Mouse (Mus musculus): Measurements from ENCODE around the gene Pink1. TPM values are rescaled to one million over a fixed set of nuclear protein-coding genes. Genes with fewer than 3 reads are reported as not detected.

Pink1 gene
- total RNA-seq, 1 experiment: 13.4 TPM

GRCm38 (mm10) chr4:138323753-138324152, 2.4 kb downstream of the Pink1 start:
- DNase-seq (ENCODE audit: low read depth, low spot score): no peak
- no peaks in the 10 kb centered on the region; the same call in 1 of the 2 replicates for H3K36me3 ChIP-seq (ENCODE audit: control insufficient read depth, insufficient read depth, low read length, poor library complexity, severe bottlenecking)
- H3K9ac ChIP-seq (ENCODE audit: insufficient read depth, low read depth, low read length, poor library complexity, severe bottlenecking): no peak overlapping the region
- no peak overlapping the region for H3K4me3 ChIP-seq (ENCODE audit: insufficient read depth in 1 of 2, low read depth in 1 of 2, low read length in 2 of 2, poor library complexity in 1 of 2, severe bottlenecking in 1 of 2)
- in situ Hi-C loops (cut with MboI; ENCODE audit: low sequenced_read_pairs in 2 of 2, unreplicated experiment in 2 of 2): loop anchor here in 1 of 2 experiments (10.0 kb wide), 1 partner anchor 101 kb away; no protein-coding TSS in a partner anchor
- H3K27ac ChIP-seq (ENCODE audit: insufficient read depth, low read depth, low read length, poor library complexity, severe bottlenecking): no peak overlapping the region
- peaks cover 2 to 10% of the 10 kb centered on the region in 2 experiments for H3K4me1 ChIP-seq (ENCODE audit: control insufficient read depth in 2 of 2, insufficient read depth in 2 of 2, low read length in 2 of 2, poor library complexity in 1 of 2)
- H3K9me3 ChIP-seq (ENCODE audit: control insufficient read depth, insufficient read depth, low read depth, low read length): no peaks in the 10 kb centered on the region
- TF ChIP-seq ZNF384 (IDR thresholded peaks at IDR 0.05; ENCODE audit: low read depth, low read length): no peak
- TF ChIP-seq CHD2 (IDR thresholded peaks at IDR 0.05; ENCODE audit: low read depth, low read length): no peak
- no peak for TF ChIP-seq ZC3H11A (IDR thresholded peaks at IDR 0.05; ENCODE audit: borderline replicate concordance, low read depth, low read length)
- TF ChIP-seq MAFK (IDR thresholded peaks at IDR 0.05; ENCODE audit: insufficient read depth, low read depth, low read length): no peak
- TF ChIP-seq HCFC1 (IDR thresholded peaks at IDR 0.05; ENCODE audit: borderline replicate concordance, insufficient read depth, low read length): no peak

- TF ChIP-seq MAFK (IDR thresholded peaks at IDR 0.05; ENCODE audit: insufficient read depth, low read depth, low read length) (no peak), ZC3H11A (IDR thresholded peaks at IDR 0.05; ENCODE audit: borderline replicate concordance, low read depth, low read length) (no peak), HCFC1 (IDR thresholded peaks at IDR 0.05; ENCODE audit: borderline replicate concordance, insufficient read depth, low read length) (no peak), ZNF384 (IDR thresholded peaks at IDR 0.05; ENCODE audit: low read depth, low read length) (no peak), CHD2 (IDR thresholded peaks at IDR 0.05; ENCODE audit: low read depth, low read length) (no peak)
- no peak overlapping the region for H3K27ac ChIP-seq (ENCODE audit: insufficient read depth, low read depth, low read length, poor library complexity, severe bottlenecking)
- H3K36me3 ChIP-seq (ENCODE audit: control insufficient read depth, insufficient read depth, low read length, poor library complexity, severe bottlenecking): no peaks in the 10 kb centered on the region
- DNase-seq (ENCODE audit: low read depth, low spot score): no peak
- no peak overlapping the region for H3K4me3 ChIP-seq (ENCODE audit: insufficient read depth in 1 of 2, low read depth in 1 of 2, low read length in 2 of 2, poor library complexity in 1 of 2, severe bottlenecking in 1 of 2)
- in situ Hi-C loops (cut with MboI; ENCODE audit: low sequenced_read_pairs in 2 of 2, unreplicated experiment in 2 of 2): loop anchor here in 1 of 2 experiments (10.0 kb wide), 1 partner anchor 102 kb away; no protein-coding TSS in a partner anchor
- no peaks in the 10 kb centered on the region for H3K9me3 ChIP-seq (ENCODE audit: control insufficient read depth, insufficient read depth, low read depth, low read length)
- H3K4me1 ChIP-seq (ENCODE audit: control insufficient read depth in 2 of 2, insufficient read depth in 2 of 2, low read length in 2 of 2, poor library complexity in 1 of 2): peaks cover 2 to 10% of the 10 kb centered on the region in 2 experiments
- H3K9ac ChIP-seq (ENCODE audit: insufficient read depth, low read depth, low read length, poor library complexity, severe bottlenecking): no peak overlapping the region
These were observed 3.4 kb downstream of the Pink1 start for GRCm38 (mm10) chr4:138322692-138323091.

GRCm38 (mm10) chr4:138321488-138321887, 4.6 kb downstream of the Pink1 start:
- Histone ChIP-seq H3K9ac (ENCODE audit: insufficient read depth, low read depth, low read length, poor library complexity, severe bottlenecking) (no peak overlapping the region), H3K9me3 (ENCODE audit: control insufficient read depth, insufficient read depth, low read depth, low read length) (no peaks in the 10 kb centered on the region), H3K4me1 (ENCODE audit: control insufficient read depth in 2 of 2, insufficient read depth in 2 of 2, low read length in 2 of 2, poor library complexity in 1 of 2) (peaks cover 2 to 10% of the 10 kb centered on the region in 2 experiments), H3K4me3 (ENCODE audit: insufficient read depth in 1 of 2, low read depth in 1 of 2, low read length in 2 of 2, poor library complexity in 1 of 2, severe bottlenecking in 1 of 2) (no peak overlapping the region), H3K36me3 (ENCODE audit: control insufficient read depth, insufficient read depth, low read length, poor library complexity, severe bottlenecking) (no peaks in the 10 kb centered on the region), H3K27ac (ENCODE audit: insufficient read depth, low read depth, low read length, poor library complexity, severe bottlenecking) (no peak overlapping the region)
- TF ChIP-seq HCFC1 (IDR thresholded peaks at IDR 0.05; ENCODE audit: borderline replicate concordance, insufficient read depth, low read length) (no peak), ZC3H11A (IDR thresholded peaks at IDR 0.05; ENCODE audit: borderline replicate concordance, low read depth, low read length) (no peak), MAFK (IDR thresholded peaks at IDR 0.05; ENCODE audit: insufficient read depth, low read depth, low read length) (no peak), ZNF384 (IDR thresholded peaks at IDR 0.05; ENCODE audit: low read depth, low read length) (no peak), CHD2 (IDR thresholded peaks at IDR 0.05; ENCODE audit: low read depth, low read length) (no peak)
- DNase-seq (ENCODE audit: low read depth, low spot score): no peak
- in situ Hi-C loops (cut with MboI; ENCODE audit: low sequenced_read_pairs in 2 of 2, unreplicated experiment in 2 of 2): loop anchor here in 1 of 2 experiments (10.0 kb wide), 1 partner anchor 103 kb away; no protein-coding TSS in a partner anchor

GRCm38 (mm10) chr4:138320711-138321110, 5.4 kb downstream of the Pink1 start:
- H3K9ac ChIP-seq (ENCODE audit: insufficient read depth, low read depth, low read length, poor library complexity, severe bottlenecking): no peak overlapping the region
- TF ChIP-seq MAFK (IDR thresholded peaks at IDR 0.05; ENCODE audit: insufficient read depth, low read depth, low read length) (no peak), ZNF384 (IDR thresholded peaks at IDR 0.05; ENCODE audit: low read depth, low read length) (no peak), ZC3H11A (IDR thresholded peaks at IDR 0.05; ENCODE audit: borderline replicate concordance, low read depth, low read length) (no peak), CHD2 (IDR thresholded peaks at IDR 0.05; ENCODE audit: low read depth, low read length) (no peak), HCFC1 (IDR thresholded peaks at IDR 0.05; ENCODE audit: borderline replicate concordance, insufficient read depth, low read length) (no peak)
- in situ Hi-C loops (cut with MboI; ENCODE audit: low sequenced_read_pairs in 2 of 2, unreplicated experiment in 2 of 2): loop anchor here in 1 of 2 experiments (10.0 kb wide), 1 partner anchor 104 kb away; no protein-coding TSS in a partner anchor
- H3K27ac ChIP-seq (ENCODE audit: insufficient read depth, low read depth, low read length, poor library complexity, severe bottlenecking): no peak overlapping the region
- H3K4me1 ChIP-seq (ENCODE audit: control insufficient read depth in 2 of 2, insufficient read depth in 2 of 2, low read length in 2 of 2, poor library complexity in 1 of 2): peaks cover 2 to 10% of the 10 kb centered on the region in 2 experiments
- no peak overlapping the region for H3K4me3 ChIP-seq (ENCODE audit: insufficient read depth in 1 of 2, low read depth in 1 of 2, low read length in 2 of 2, poor library complexity in 1 of 2, severe bottlenecking in 1 of 2)
- no peaks in the 10 kb centered on the region for H3K9me3 ChIP-seq (ENCODE audit: control insufficient read depth, insufficient read depth, low read depth, low read length)
- no peaks in the 10 kb centered on the region for H3K36me3 ChIP-seq (ENCODE audit: control insufficient read depth, insufficient read depth, low read length, poor library complexity, severe bottlenecking)
- no peak for DNase-seq (ENCODE audit: low read depth, low spot score)

All from ES-E14 (cell line).